Mouse (Mus musculus) urinary bladder, postnatal 4 days (tissue): ENCODE data around the gene Sos1.
"Not testable (repeated sequence)": the region's sequence is repeated elsewhere in the genome, so short reads cannot be mapped to it uniquely, and the experiment has no call there.

Source experiments
- DNase-seq, 2 experiments: peaks; one replicate each; pipeline ENCODE4 v3.0.0; 2021 to 2022; ENCODE audit warnings: low spot score in 2 of 2

The Sos1 gene

DNA sequence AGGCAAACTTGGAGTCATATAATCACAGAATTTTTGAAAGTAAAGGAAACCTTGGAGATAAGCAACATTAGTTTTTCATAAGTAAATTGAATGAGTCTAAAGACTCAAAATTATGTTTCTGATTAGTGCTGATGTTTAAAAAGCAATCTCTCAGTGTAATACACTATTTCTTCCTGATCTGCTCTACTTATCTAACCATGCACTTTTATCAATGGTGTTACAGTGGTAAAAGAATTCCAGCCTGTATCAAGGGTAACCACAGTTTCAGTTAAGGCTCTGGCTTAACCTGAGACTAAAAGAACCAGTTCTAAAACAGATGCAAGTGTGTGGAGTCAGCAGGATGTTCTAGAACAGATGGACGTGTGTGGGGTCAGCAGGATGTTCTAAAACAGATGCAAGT lies 59.3 kb downstream of the Sos1 start:
- no peak for DNase-seq

- no peak for DNase-seq
Observed at GRCm38 (mm10) chr17:80418572-80419210, 61.6 kb downstream of the Sos1 start.

GRCm38 (mm10) chr17:80411182-80411581 lies 69.1 kb downstream of the Sos1 start:
- DNase-seq, result no peak

GRCm38 (mm10) chr17:80398243-80398642 lies 82.0 kb downstream of the Sos1 start:
- no peak for DNase-seq

GRCm38 (mm10) chr17:80391423-80392403 lies 88.5 kb downstream of the Sos1 start:
- no peak for DNase-seq

DNA sequence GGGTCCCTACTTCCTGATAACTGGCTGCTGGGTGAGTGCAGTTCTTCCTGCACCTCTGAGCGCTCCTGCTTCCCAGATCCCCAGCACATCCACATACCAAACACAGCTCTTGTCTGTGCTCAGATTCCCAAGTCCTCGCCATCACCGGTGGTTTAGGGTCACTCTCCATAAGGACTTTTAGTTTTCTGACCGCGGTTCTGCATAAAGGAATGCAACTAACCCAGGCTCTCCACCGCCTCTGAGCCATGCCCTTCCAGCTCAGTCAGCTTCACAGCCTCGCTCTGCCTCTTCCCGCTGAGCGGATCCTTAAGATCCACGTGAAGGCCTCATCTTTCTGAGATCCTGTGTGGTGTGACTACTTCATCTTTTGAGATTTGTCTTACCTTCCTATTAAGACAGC lies 90.2 kb downstream of the Sos1 start:
- DNase-seq, result no peak

DNA sequence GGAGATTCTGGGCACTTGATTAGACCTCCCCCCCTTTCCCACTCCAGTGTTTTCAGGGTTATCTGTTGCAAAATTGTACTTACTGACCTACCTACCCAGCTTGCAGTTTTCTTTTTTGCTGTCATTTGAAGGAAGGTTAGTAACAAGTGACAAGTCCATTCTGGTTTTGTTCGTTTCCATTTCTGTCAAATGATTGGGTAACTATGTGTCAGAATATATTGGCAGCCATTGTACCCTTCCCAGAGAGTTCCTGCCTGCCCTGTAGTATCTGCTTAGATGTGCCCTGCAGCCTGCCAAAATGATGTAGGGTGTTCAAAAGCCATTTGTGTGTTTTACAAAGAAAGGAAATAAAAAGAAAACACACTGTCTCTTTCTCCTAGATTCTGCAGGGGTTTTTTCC lies 94.6 kb downstream of the Sos1 start:
- DNase-seq, result no peak

- DNase-seq, result not testable (repeated sequence)
Observed at GRCm38 (mm10) chr17:80378386-80378785, 101.9 kb downstream of the Sos1 start.

DNA sequence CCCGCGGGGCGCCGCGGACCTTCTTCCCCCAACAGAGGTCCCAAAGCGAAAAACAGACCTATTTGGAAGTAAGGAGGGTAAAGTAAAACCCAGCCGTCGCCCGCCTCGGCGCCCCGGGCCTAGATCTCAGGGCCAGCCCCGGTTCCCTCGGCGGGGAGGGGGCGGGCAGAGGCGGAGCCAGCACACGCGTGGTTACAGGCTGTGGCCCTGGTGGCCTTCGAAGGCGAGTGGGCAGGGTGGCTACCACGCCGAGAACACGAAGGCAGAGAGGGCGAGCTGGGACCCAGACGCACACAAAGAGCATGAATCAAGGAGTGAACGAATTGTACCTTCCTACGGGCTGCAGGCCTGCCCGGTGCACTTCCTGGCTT lies 106.5 kb downstream of the Sos1 start:
- no peak for DNase-seq

DNA sequence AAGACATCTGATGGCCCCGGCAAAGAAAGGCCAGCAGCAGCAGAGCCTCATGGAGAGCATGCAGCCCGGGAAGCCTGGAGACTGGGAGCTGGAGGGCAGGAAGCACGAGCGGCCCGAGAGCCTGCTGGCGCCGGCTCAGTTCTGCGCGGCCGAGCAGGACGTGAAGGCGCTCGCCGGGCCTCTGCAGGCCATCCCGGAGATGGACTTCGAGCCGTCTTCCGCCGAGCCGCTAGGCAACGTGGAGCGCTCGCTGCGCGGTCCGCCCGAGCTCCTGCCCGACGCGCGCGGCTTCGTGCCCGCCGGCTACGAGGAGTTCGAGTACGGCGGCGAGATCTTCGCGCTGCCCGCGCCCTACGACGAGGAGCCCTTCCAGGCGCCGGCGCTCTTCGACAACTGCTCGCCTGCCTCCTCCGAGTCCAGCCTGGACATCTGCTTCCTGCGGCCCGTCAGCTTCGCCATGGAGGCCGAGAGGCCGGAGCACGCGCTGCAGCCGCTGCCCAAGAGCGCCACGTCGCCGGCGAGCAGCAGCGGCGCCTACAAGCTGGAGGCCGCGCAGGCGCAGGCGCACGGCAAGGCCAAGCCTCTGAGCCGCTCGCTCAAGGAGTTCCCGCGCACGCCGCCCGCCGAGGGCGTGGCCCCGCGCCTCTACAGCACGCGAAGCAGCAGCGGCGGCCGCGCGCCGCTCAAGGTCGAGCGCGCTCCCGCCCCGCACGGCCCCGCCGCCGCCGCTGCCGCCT lies 107.1 kb downstream of the Sos1 start, which contains the start of gene Gm10190:
TSS of gene Gm10190 (minus strand) at position 553 of the 737 bp plus-strand sequence.
- peak; percentile 82 to 87 for DNase-seq

DNA sequence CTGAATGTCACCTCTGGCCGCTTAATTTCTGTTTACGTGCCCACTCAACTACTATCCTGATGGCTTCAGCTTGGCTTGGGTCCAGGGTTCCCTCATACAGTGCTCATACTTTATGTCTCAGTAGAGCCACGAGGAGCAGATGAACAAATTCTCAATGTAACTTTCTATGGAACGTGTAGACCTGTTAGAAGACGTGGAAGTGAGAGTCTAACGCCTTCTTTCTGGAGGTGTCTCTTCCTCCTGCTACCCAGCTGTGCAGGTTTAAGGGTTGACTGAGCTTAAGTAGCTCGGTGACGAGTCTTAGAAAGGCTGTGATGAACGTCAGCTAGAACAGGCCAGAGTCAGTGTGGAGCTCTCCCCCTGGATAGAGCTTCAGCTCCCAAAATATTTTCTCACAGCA lies 111.6 kb downstream of the Sos1 start:
- no peak for DNase-seq

DNA sequence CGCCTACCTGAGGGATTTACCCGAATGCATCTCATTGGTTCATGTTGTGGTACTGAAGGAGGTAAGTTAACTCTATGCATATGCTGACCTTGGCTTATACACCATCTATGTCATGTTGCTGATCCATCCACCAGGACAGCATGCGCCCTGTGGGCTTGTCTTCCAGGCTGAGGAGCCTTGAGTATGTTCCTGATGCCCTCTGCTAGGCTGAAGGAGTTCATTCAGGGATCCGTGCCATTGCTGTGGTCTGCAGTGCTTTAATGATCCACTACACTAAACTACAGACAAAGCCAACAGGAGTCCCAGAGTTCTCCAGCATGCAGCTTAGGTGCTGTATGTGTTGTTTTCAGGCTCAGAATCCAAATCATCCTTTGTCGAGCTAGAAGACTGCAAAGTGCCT lies 113.0 kb downstream of the Sos1 start:
- DNase-seq, result no peak

DNA sequence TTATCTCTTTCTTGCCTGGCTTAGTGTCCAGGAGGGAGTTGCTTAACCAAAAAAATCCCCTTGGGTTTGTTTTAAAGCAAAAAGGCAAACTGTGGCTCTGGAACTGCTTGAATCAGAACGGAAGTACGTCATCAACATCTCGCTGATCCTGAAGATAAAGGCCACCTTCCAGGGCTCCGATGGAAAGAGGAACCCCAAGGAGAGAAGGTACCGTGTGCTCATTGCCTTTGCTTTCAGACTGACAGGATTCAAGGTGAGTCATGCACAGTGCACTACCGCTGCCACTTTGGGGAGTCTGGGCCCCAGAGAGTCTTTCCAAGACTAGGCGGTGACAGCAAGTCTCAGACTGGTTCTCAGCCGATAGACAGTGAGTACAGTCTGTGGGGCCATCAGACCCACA lies 120.0 kb downstream of the Sos1 start:
- DNase-seq, result no peak

DNA sequence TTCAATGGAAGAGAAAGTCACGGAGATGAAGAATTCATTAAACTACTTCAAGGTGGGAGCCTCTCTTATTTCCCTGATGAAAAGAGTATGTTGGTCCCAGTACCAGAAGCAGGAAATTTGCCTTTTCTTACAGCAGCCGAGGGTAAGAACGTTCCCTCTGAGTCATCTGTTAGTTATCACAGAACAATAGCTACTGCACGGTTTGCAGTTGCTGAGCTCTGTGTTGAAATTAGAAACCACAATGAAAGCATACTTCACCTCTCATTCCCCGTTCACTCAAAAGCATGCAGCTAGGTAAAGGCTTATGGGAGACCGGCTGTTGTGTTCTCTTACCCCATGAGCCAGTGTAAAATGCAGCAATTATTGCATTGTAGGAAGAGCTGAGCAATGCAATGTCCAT lies 133.0 kb downstream of the Sos1 start:
- DNase-seq, result no peak

- no peak for DNase-seq
Observed at GRCm38 (mm10) chr17:80346591-80347125, 133.6 kb downstream of the Sos1 start.

DNA sequence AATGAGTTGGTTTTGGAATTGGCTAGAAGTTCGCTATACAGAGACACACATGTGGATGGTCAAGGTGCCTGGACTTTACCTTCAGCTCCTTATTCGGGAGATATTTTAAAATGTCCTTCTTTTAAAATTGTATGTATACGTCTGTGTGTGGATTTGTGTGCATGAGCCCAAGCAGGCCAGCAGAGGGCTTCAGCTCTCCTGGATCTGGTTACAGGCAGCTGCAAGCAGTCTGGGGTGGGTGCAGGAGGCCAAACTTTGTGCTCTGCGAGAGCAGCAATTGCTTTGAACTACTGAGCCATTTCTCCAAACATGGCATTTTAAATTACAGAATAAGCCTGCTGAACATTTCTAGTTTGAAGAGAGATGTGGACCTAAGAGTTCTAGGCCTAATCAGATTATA lies 135.0 kb downstream of the Sos1 start:
- no peak for DNase-seq
